Mouse (Mus musculus) right cerebral cortex, postnatal 25 days (tissue): ENCODE data around the gene Fbxo22.
"Not testable (repeated sequence)": the region's sequence is repeated elsewhere in the genome, so short reads cannot be mapped to it uniquely, and the experiment has no call there.

Source experiments
- DNase-seq: peaks from one replicate; pipeline ENCODE4 v3.0.0; 2022

Gene Fbxo22

GRCm38 (mm10) chr9:55208790-55209481, at the start of gene Fbxo22:
Gene Fbxo22 (plus strand): TSS chr9:55208925.
- peak; percentile 86 for DNase-seq

GRCm38 (mm10) chr9:55170655-55171412, 37.9 kb upstream of the Fbxo22 start:
- DNase-seq: no peak

- DNase-seq: no peak
Observed at GRCm38 (mm10) chr9:55172195-55172685, 36.5 kb upstream of the Fbxo22 start.

GRCm38 (mm10) chr9:55174235-55174634, 34.5 kb upstream of the Fbxo22 start:
- no peak for DNase-seq

- no peak for DNase-seq
Observed at GRCm38 (mm10) chr9:55195876-55196275, 12.8 kb upstream of the Fbxo22 start.

- no peak for DNase-seq
Observed at GRCm38 (mm10) chr9:55198260-55198659, 10.5 kb upstream of the Fbxo22 start.

- no peak for DNase-seq
Observed at GRCm38 (mm10) chr9:55199348-55199747, 9.4 kb upstream of the Fbxo22 start.

- DNase-seq: no peak
Observed at GRCm38 (mm10) chr9:55208458-55208789, 301 bp upstream of the Fbxo22 start.

GRCm38 (mm10) chr9:55211611-55212010, 2.9 kb downstream of the Fbxo22 start:
- no peak for DNase-seq

- DNase-seq: no peak
Observed at GRCm38 (mm10) chr9:55213396-55213795, 4.7 kb downstream of the Fbxo22 start.

- no peak for DNase-seq
Observed at GRCm38 (mm10) chr9:55215056-55215455, 6.3 kb downstream of the Fbxo22 start.

- DNase-seq: no peak
Observed at GRCm38 (mm10) chr9:55215648-55216047, 6.9 kb downstream of the Fbxo22 start.

- no peak for DNase-seq
Observed at GRCm38 (mm10) chr9:55216078-55216477, 7.4 kb downstream of the Fbxo22 start.

- no peak for DNase-seq
Observed at GRCm38 (mm10) chr9:55217381-55217780, 8.7 kb downstream of the Fbxo22 start.

GRCm38 (mm10) chr9:55225165-55225737, 16.5 kb downstream of the Fbxo22 start:
- DNase-seq: no peak

GRCm38 (mm10) chr9:55226251-55226650, 17.5 kb downstream of the Fbxo22 start:
- DNase-seq: no peak

- no peak for DNase-seq
Observed at GRCm38 (mm10) chr9:55228149-55228548, 19.4 kb downstream of the Fbxo22 start.

- DNase-seq: no peak
Observed at GRCm38 (mm10) chr9:55229010-55229409, 20.3 kb downstream of the Fbxo22 start.

- DNase-seq: no peak
Observed at GRCm38 (mm10) chr9:55231544-55231943, 22.8 kb downstream of the Fbxo22 start.

GRCm38 (mm10) chr9:55232110-55232509, 23.4 kb downstream of the Fbxo22 start:
- no peak for DNase-seq

- no peak for DNase-seq
Observed at GRCm38 (mm10) chr9:55232586-55232985, 23.9 kb downstream of the Fbxo22 start.

GRCm38 (mm10) chr9:55233076-55233475, 24.4 kb downstream of the Fbxo22 start:
- DNase-seq: not testable (repeated sequence)

- DNase-seq: no peak
Observed at GRCm38 (mm10) chr9:55236235-55237165, 27.8 kb downstream of the Fbxo22 start.
